Mouse (Mus musculus): ENCODE results near the gene Btbd35f24. TPM values are rescaled to one million over a fixed set of nuclear protein-coding genes. Genes with fewer than 3 reads are reported as not detected.

Gene Btbd35f24
- polyA plus RNA-seq (2021; fragmentation: Nextera tagmentation): not detected in 2 replicates
- long read RNA-seq, experiment 1: 0 reads
- long read RNA-seq, experiment 2: 0 reads

DNA sequence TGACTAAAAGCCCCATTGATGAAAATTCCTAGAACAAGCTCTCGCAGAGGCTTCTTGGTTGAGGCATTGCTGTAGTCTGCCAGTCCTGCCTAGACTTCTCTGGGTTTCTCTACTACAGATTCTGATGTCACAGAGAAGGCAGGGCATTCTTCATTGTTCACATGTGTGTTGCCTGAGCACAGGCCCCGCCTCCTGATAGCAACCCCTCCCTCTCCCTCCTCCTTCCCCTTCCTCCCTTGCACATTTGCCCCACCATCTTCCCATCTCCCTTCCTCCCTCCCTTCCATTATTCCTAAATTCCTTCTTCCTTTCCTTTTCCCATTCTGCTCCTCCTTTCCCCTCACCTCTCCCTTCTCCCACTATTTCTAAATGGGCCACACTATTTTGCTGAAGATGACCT lies at the start of gene Btbd35f24:
Gene Btbd35f24 (minus strand): TSS at position 101 of the 400 bp plus-strand sequence.

Other genes starting within 250 kb of the Btbd35f24 start
- gene Btbd35f23, start 119.0 kb downstream of the Btbd35f24 start, polyA plus RNA-seq (2021; fragmentation: Nextera tagmentation): not detected in 2 replicates
- not detected in 2 replicates for gene Btbd35f11, start 247.9 kb upstream of the Btbd35f24 start, polyA plus RNA-seq (2021; fragmentation: Nextera tagmentation)

Data from layer of hippocampus, adult 6 months (tissue).